Mouse (Mus musculus) C2C12 (cell line): Measurements from ENCODE around the gene Insig1.

Experiments used
- CEBPB ChIP-seq: IDR thresholded peaks from one replicate; pipeline ENCODE4 v1.6.1; 2011; ENCODE audit warnings: low read depth, mild to moderate bottlenecking, control low read depth, moderate library complexity
- CTCF ChIP-seq: IDR thresholded peaks from one replicate; pipeline ENCODE4 v1.5.1; 2011; ENCODE audit not compliant: control insufficient read depth, insufficient read depth, insufficient read length
- FOSL1 ChIP-seq: IDR thresholded peaks from one replicate; pipeline ENCODE4 v1.8.0; 2011; ENCODE audit warnings: mild to moderate bottlenecking, low read length; ENCODE audit not compliant: poor library complexity, insufficient read depth, severe bottlenecking
- MAX ChIP-seq: IDR thresholded peaks from one replicate; pipeline ENCODE4 v1.6.1; 2011; ENCODE audit warnings: mild to moderate bottlenecking, control low read depth
- MYOD1 ChIP-seq: IDR thresholded peaks from one replicate; pipeline ENCODE4 v1.6.1; 2011; ENCODE audit warnings: low read depth; ENCODE audit not compliant: control insufficient read depth, insufficient read length
- MYOG ChIP-seq: IDR thresholded peaks from one replicate; pipeline ENCODE4 v1.6.1; 2011; ENCODE audit not compliant: control insufficient read depth, insufficient read length; ENCODE audit errors: extremely low read depth
- USF1 ChIP-seq: IDR thresholded peaks from one replicate; pipeline ENCODE4 v1.6.1; 2011; ENCODE audit warnings: low read depth, mild to moderate bottlenecking, control low read depth, moderate library complexity

- TF ChIP-seq CTCF (no peak), MAX (no peak), MYOG (no peak), FOSL1 (no peak), USF1 (no peak), CEBPB (no peak), MYOD1 (no peak)
Measured at GRCm38 (mm10) chr5:28123455-28123825, 52.3 kb downstream of the Insig1 start.
